ENCODE assay signal across 22 mouse cellular contexts in the genomic region with DNA sequence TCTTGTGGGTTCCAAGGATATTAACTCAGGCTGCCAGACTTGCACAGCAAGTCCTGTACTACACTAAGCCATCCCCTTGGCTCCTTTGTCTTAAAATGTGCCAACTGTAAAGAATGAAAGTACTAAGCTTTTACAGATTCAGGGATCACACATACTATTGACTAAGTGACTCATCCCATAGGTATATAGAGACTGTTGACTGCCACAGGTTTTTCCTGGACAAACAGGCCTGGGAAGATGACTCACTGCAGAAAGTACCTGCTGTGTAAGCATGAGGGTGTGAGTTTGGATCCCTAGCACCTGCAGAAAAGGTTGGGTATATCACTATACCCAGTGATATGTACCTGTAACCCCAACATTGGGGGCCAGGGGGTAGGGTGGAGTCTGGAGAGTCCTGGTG. TPM values are rescaled to one million over a fixed set of nuclear protein-coding genes. Genes with fewer than 3 reads are reported as not detected.
DNase-seq lines count a peak whose midpoint lies in the region; ATAC-seq and TF ChIP-seq lines count a peak whose summit lies in the region.
"Had no signal": no experiment of that assay in that cellular context is flagged by ENCODE, and none has a peak within 500 bp of the region (broad histone marks: within the 10 kb centered on the region; RNA-seq: fewer than 3 reads in every experiment).

No protein-coding gene starts in this region.

- H3K36me3 ChIP-seq in lung, embryonic 16.5 days (ENCODE audit: control insufficient read depth, insufficient read depth, low read length): no peaks in the 10 kb centered on the region
- no peaks in the 10 kb centered on the region for H3K36me3 ChIP-seq in intestine, embryonic 16.5 days (ENCODE audit: control insufficient read depth, insufficient read depth, low read length)
- no peaks in the 10 kb centered on the region for H3K36me3 ChIP-seq in stomach, postnatal 0 days (ENCODE audit: control insufficient read depth, insufficient read depth, low read length)
- H3K36me3 ChIP-seq: forebrain, embryonic 15.5 days; hindbrain, embryonic 12.5 days had no signal

- H3K9me3 ChIP-seq in lung, embryonic 16.5 days (ENCODE audit: control insufficient read depth, low read length): no peaks in the 10 kb centered on the region
- no peaks in the 10 kb centered on the region for H3K9me3 ChIP-seq in intestine, embryonic 16.5 days (ENCODE audit: control insufficient read depth, low read length)
- no peaks in the 10 kb centered on the region for H3K9me3 ChIP-seq in stomach, postnatal 0 days (ENCODE audit: control insufficient read depth, low read length)
- H3K9me3 ChIP-seq: forebrain, embryonic 15.5 days; heart, embryonic 10.5 days; hindbrain, embryonic 12.5 days had no signal

- peak; percentile 23; the same call in 1 of the 2 replicates for ATAC-seq in lung, embryonic 16.5 days (ENCODE audit: low read depth)
- ATAC-seq in intestine, embryonic 16.5 days: peak; percentile 84
- peak; percentile 98 for ATAC-seq in stomach, postnatal 0 days (ENCODE audit: low FRiP score, low TSS enrichment)
- ATAC-seq in megakaryocyte-erythroid progenitor cell, adult 5-6 weeks (replicated peaks; ENCODE audit: low FRiP score, low TSS enrichment, poor library complexity, severe bottlenecking): no peak
- ATAC-seq: forebrain, embryonic 15.5 days; inflammation-experienced regulatory T-cells, adult 6 months had no signal

- TF ChIP-seq CTCF in stomach, postnatal 0 days (IDR thresholded peaks at IDR 0.05; ENCODE audit: low read depth): no peak

- peak; percentile 94 for TF ChIP-seq EP300 in stomach, postnatal 0 days (optimal IDR thresholded peaks at IDR 0.05)

- DNase-seq in lung, postnatal 10 days: no peak
- peak; percentile 6 for DNase-seq in NIH3T3 (ENCODE audit: low read depth)
- DNase-seq in stomach, postnatal 0 days (ENCODE audit: low spot score): peak; percentile 58
- DNase-seq in thymus, postnatal 10 days (ENCODE audit: low spot score in 2 of 2): no peak
- DNase-seq in natural killer cell, adult 2 months (ENCODE audit: low spot score in 2 of 2): no peak
- DNase-seq: adrenal gland, adult 2 months; cerebellum, adult 9-10 months; gastrocnemius, postnatal 25 days; left cerebral cortex, postnatal 4 days; liver; retina, postnatal 1 day; thymus, postnatal 4 days had no signal

- H3K4me3 ChIP-seq in lung, embryonic 16.5 days (ENCODE audit: low read length): no peak overlapping the region
- no peak overlapping the region for H3K4me3 ChIP-seq in intestine, embryonic 16.5 days (ENCODE audit: low read length)
- H3K4me3 ChIP-seq in stomach, postnatal 0 days (ENCODE audit: low read depth, low read length): no peak overlapping the region
- H3K4me3 ChIP-seq: forebrain, embryonic 15.5 days; heart, embryonic 10.5 days; hindbrain, embryonic 12.5 days; layer of hippocampus, adult 2 months had no signal

- H3K4me2 ChIP-seq in lung, embryonic 16.5 days (ENCODE audit: low read depth, low read length): no peak overlapping the region
- H3K4me2 ChIP-seq in intestine, embryonic 16.5 days (ENCODE audit: low read depth, low read length): no peak overlapping the region
- H3K4me2 ChIP-seq in stomach, postnatal 0 days (replicated peaks; ENCODE audit: low read depth): no peak overlapping the region
- H3K4me2 ChIP-seq: forebrain, embryonic 15.5 days; hindbrain, embryonic 12.5 days; midbrain, embryonic 11.5 days had no signal

- H3K9ac ChIP-seq in lung, embryonic 16.5 days (ENCODE audit: low read length): no peak overlapping the region
- H3K9ac ChIP-seq in intestine, embryonic 16.5 days (ENCODE audit: low read depth, low read length): no peak overlapping the region
- H3K9ac ChIP-seq in stomach, postnatal 0 days (ENCODE audit: low read length): no peak overlapping the region
- H3K9ac ChIP-seq: forebrain, embryonic 15.5 days; hindbrain, embryonic 12.5 days had no signal

- H3K27ac ChIP-seq in lung, embryonic 16.5 days (ENCODE audit: low read length): no peak overlapping the region
- no peak overlapping the region for H3K27ac ChIP-seq in intestine, embryonic 16.5 days (ENCODE audit: low read length)
- peak overlapping the region; percentile 2 for H3K27ac ChIP-seq in stomach, postnatal 0 days (replicated peaks)
- H3K27ac ChIP-seq: forebrain, embryonic 15.5 days; heart, embryonic 10.5 days; hindbrain, embryonic 12.5 days; layer of hippocampus, adult 2 months; macrophage had no signal

- H3K27me3 ChIP-seq in lung, embryonic 16.5 days (ENCODE audit: control insufficient read depth, insufficient read depth, low read depth, low read length): no peaks in the 10 kb centered on the region
- no peaks in the 10 kb centered on the region for H3K27me3 ChIP-seq in intestine, embryonic 16.5 days (replicated peaks; ENCODE audit: control insufficient read depth, insufficient read depth, low read length)
- no peaks in the 10 kb centered on the region for H3K27me3 ChIP-seq in stomach, postnatal 0 days (ENCODE audit: control insufficient read depth, insufficient read depth, low read length)
- H3K27me3 ChIP-seq: forebrain, embryonic 15.5 days; hindbrain, embryonic 12.5 days had no signal

- peaks cover 5% of the 10 kb centered on the region for H3K4me1 ChIP-seq in lung, embryonic 16.5 days (replicated peaks; ENCODE audit: control insufficient read depth, insufficient read depth, low read length)
- H3K4me1 ChIP-seq in intestine, embryonic 16.5 days (ENCODE audit: control insufficient read depth, insufficient read depth, low read length): peaks cover 10% of the 10 kb centered on the region
- 0 out of 2 replicates have a peak, but pooled peaks cover 3% of the 10 kb centered on the region for H3K4me1 ChIP-seq in stomach, postnatal 0 days (replicated peaks; ENCODE audit: control insufficient read depth, insufficient read depth)

RNA-seq across cellular contexts. Expression of gene Vcl, which starts 44.6 kb away (rescaled TPM):
- polyA plus RNA-seq in lung, embryonic 16.5 days (2015; fragmentation: Nextera tagmentation; extraction: Ambion mirVana): 70.5 and 72.3 TPM in 2 replicates
- polyA plus RNA-seq in intestine, embryonic 16.5 days (2015; fragmentation: Nextera tagmentation; extraction: Ambion mirVana): 51.5 and 56.0 TPM in 2 replicates
- 52.0 and 54.5 TPM in 2 replicates for polyA plus RNA-seq in stomach, postnatal 0 days (2015; fragmentation: Nextera tagmentation; extraction: Ambion mirVana)
- 56.7 and 62.3 TPM in 2 replicates for total RNA-seq in megakaryocyte-erythroid progenitor cell, adult 5-6 weeks (2014; fragmentation: Nextera tagmentation)
- total RNA-seq in megakaryocyte-erythroid progenitor cell, adult 5-6 weeks (2017): 55.2 and 63.7 TPM in 2 replicates

Comparison
In these comparisons a context has a peak if more than half of its experiments do, and no peak if none do; other contexts are left out.
1. DNase-seq: peak in NIH3T3 (single experiment) and stomach, postnatal 0 days (single experiment); none in lung, postnatal 10 days (single experiment), thymus, postnatal 10 days (0 of 2) and natural killer cell, adult 2 months (0 of 2).